Mouse (Mus musculus): ENCODE data around the gene Fgf12. TPM values are rescaled to one million over a fixed set of nuclear protein-coding genes. Genes with fewer than 3 reads are reported as not detected.

Gene Fgf12
- polyA plus RNA-seq, 1 experiment from 2014 or later: 0.07 TPM

- no peaks in the 10 kb centered on the region for H3K9me3 ChIP-seq (replicated peaks)
- no peak for ATAC-seq (ENCODE audit: insufficient read depth)
- no peak overlapping the region for H3K9ac ChIP-seq
- WGBS (ENCODE audit: insufficient replicate concordance): 23% methylated on average over 1 of the region's 1 CpGs
- no peaks in the 10 kb centered on the region for H3K4me1 ChIP-seq (replicated peaks)
- H3K27ac ChIP-seq (replicated peaks): no peak overlapping the region
- H3K4me3 ChIP-seq (replicated peaks): no peak overlapping the region
- no peaks in the 10 kb centered on the region for H3K36me3 ChIP-seq (replicated peaks)
- H3K27me3 ChIP-seq: no peaks in the 10 kb centered on the region
- no peak overlapping the region for H3K4me2 ChIP-seq
These were observed 449.0 kb downstream of the Fgf12 start for GRCm38 (mm10) chr16:28303889-28304288.

- ATAC-seq (ENCODE audit: insufficient read depth): no peak
- Histone ChIP-seq H3K4me1 (replicated peaks) (no peaks in the 10 kb centered on the region), H3K27me3 (no peaks in the 10 kb centered on the region), H3K4me3 (replicated peaks) (no peak overlapping the region), H3K9ac (no peak overlapping the region), H3K27ac (replicated peaks) (no peak overlapping the region), H3K36me3 (replicated peaks) (no peaks in the 10 kb centered on the region), H3K9me3 (replicated peaks) (no peaks in the 10 kb centered on the region), H3K4me2 (no peak overlapping the region)
- 42% methylated on average over 4 of the region's 4 CpGs for WGBS (ENCODE audit: insufficient replicate concordance)
These were observed 463.1 kb downstream of the Fgf12 start for GRCm38 (mm10) chr16:28289689-28290330.

DNA sequence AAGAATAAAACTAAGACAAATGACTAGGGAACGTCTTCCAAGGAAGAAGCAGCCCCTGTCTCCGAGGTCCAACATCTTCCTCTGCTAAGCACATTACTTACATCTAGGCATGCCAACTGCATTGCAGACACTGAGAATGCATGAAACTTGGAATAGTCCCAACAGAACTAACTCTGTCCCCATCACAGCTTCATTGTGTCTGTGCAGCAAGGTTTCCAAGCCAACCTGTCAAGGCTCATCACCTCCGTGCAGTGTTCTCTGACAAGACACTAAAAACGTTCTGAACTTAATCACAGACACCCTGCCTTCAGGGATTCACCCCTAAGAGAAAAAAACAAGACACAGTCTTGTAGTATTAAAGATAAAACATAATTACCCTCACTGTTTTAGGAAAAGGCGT lies 495.0 kb downstream of the Fgf12 start:
- Histone ChIP-seq H3K4me2 (no peak overlapping the region), H3K27ac (replicated peaks) (no peak overlapping the region), H3K9me3 (replicated peaks) (no peaks in the 10 kb centered on the region), H3K4me3 (replicated peaks) (no peak overlapping the region), H3K9ac (no peak overlapping the region), H3K27me3 (no peaks in the 10 kb centered on the region), H3K4me1 (replicated peaks) (no peaks in the 10 kb centered on the region), H3K36me3 (replicated peaks) (no peaks in the 10 kb centered on the region)
- 59% methylated on average over 5 of the region's 5 CpGs for WGBS (ENCODE audit: insufficient replicate concordance)
- ATAC-seq (ENCODE audit: insufficient read depth): no peak

- Histone ChIP-seq H3K9ac (no peak overlapping the region), H3K4me2 (no peak overlapping the region), H3K27ac (replicated peaks) (no peak overlapping the region), H3K4me3 (replicated peaks) (no peak overlapping the region), H3K27me3 (no peaks in the 10 kb centered on the region), H3K4me1 (replicated peaks) (no peaks in the 10 kb centered on the region), H3K9me3 (replicated peaks) (no peaks in the 10 kb centered on the region), H3K36me3 (replicated peaks) (no peaks in the 10 kb centered on the region)
- no peak for ATAC-seq (ENCODE audit: insufficient read depth)
- 61% methylated on average over 4 of the region's 4 CpGs for WGBS (ENCODE audit: insufficient replicate concordance)
These were observed 498.6 kb downstream of the Fgf12 start for GRCm38 (mm10) chr16:28254303-28254702.

DNA sequence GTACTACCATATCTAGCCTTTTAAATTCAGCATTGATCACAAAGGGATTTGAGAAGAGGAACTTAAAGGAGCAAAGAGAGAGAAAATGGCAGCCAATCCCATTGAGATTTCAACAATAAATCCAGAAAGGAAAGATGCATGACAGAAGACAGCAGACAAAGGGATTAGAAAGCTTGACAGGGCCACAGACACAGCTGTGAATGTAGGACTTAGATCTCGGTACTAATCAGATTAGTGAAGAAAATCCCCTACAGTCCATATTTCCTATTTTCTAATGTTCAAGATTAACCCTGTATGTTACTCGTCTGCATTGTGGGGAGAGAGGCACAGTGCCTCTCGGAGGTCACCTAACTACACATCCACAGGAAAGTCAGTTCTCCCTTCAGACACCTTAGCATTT lies 500.9 kb downstream of the Fgf12 start:
- Histone ChIP-seq H3K4me3 (replicated peaks) (no peak overlapping the region), H3K4me2 (no peak overlapping the region), H3K9ac (no peak overlapping the region), H3K4me1 (replicated peaks) (no peaks in the 10 kb centered on the region), H3K27ac (replicated peaks) (no peak overlapping the region), H3K36me3 (replicated peaks) (no peaks in the 10 kb centered on the region), H3K9me3 (replicated peaks) (no peaks in the 10 kb centered on the region), H3K27me3 (no peaks in the 10 kb centered on the region)
- ATAC-seq (ENCODE audit: insufficient read depth): no peak
- 48% methylated on average over 3 of the region's 3 CpGs for WGBS (ENCODE audit: insufficient replicate concordance)

GRCm38 (mm10) chr16:28242867-28243649 lies 509.8 kb downstream of the Fgf12 start:
- no peaks in the 10 kb centered on the region for H3K27me3 ChIP-seq
- no peak overlapping the region for H3K4me2 ChIP-seq
- no peak overlapping the region for H3K9ac ChIP-seq
- no peaks in the 10 kb centered on the region for H3K9me3 ChIP-seq (replicated peaks)
- no peak for ATAC-seq (ENCODE audit: insufficient read depth)
- WGBS (ENCODE audit: insufficient replicate concordance): 49% methylated on average over 3 of the region's 3 CpGs
- H3K4me1 ChIP-seq (replicated peaks): no peaks in the 10 kb centered on the region
- H3K4me3 ChIP-seq (replicated peaks): no peak overlapping the region
- no peak overlapping the region for H3K27ac ChIP-seq (replicated peaks)
- no peaks in the 10 kb centered on the region for H3K36me3 ChIP-seq (replicated peaks)

GRCm38 (mm10) chr16:28239382-28239781 lies 513.5 kb downstream of the Fgf12 start:
- Histone ChIP-seq H3K9ac (no peak overlapping the region), H3K27ac (replicated peaks) (no peak overlapping the region)

DNA sequence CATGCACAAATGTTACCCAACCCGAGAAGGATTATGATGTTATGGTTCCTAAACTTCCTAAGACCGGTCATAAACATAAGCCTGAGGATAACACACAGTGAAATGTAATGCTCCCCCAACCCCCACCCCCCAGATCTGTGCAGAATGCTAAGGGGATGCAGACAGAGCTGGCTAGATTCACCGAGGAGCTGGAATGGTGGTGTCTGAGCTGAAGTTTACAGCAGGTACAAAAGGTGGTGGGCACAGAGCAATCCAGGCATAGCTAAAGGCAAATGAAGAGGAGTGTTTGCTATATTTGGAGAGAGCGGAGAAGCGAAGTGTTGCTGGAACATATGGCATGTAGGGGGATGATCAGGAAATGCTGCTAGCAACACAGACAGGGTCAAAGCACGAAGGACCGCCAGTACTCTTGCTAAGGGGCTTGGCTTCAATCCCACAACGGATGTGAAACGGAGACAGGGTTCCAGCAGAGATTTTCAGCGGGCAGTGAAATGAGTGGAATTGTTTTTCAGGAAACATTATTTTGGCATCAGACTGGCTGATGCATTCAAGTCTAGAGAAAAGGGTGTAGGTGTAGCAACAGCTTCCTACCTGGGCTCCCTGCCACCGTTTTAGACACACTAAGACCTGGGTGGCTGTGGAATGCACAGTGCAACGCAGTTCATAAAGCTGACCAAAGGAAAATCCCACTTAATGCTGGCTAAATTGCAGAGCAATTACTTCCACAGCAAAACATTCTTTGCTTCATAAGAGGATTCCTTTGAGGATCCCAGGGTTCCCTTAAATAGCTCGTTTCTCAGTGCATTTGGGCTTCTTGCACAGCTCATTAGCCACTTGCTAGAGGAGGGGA lies 514.6 kb downstream of the Fgf12 start:
- no peak overlapping the region for H3K4me3 ChIP-seq (replicated peaks)
- WGBS (ENCODE audit: insufficient replicate concordance): 65% methylated on average over 13 of the region's 13 CpGs
- no peaks in the 10 kb centered on the region for H3K4me1 ChIP-seq (replicated peaks)
- no peak overlapping the region for H3K27ac ChIP-seq (replicated peaks)
- no peak overlapping the region for H3K9ac ChIP-seq
- no peaks in the 10 kb centered on the region for H3K9me3 ChIP-seq (replicated peaks)
- H3K27me3 ChIP-seq: no peaks in the 10 kb centered on the region
- no peak for ATAC-seq (ENCODE audit: insufficient read depth)
- H3K4me2 ChIP-seq: no peak overlapping the region
- H3K36me3 ChIP-seq (replicated peaks): no peaks in the 10 kb centered on the region

More at GRCm38 (mm10) chr16:28239382-28239781, 513.5 kb downstream of the Fgf12 start:
- Histone ChIP-seq H3K9me3 (replicated peaks) (no peaks in the 10 kb centered on the region), H3K4me2 (no peak overlapping the region), H3K4me3 (replicated peaks) (no peak overlapping the region), H3K36me3 (replicated peaks) (no peaks in the 10 kb centered on the region), H3K4me1 (replicated peaks) (no peaks in the 10 kb centered on the region), H3K27me3 (no peaks in the 10 kb centered on the region)
- 19% methylated on average over 4 of the region's 4 CpGs for WGBS (ENCODE audit: insufficient replicate concordance)
- ATAC-seq (ENCODE audit: insufficient read depth): no peak

GRCm38 (mm10) chr16:28215930-28216329 lies 536.9 kb downstream of the Fgf12 start:
- Histone ChIP-seq H3K27ac (replicated peaks) (no peak overlapping the region), H3K36me3 (replicated peaks) (no peaks in the 10 kb centered on the region), H3K27me3 (no peaks in the 10 kb centered on the region), H3K9me3 (replicated peaks) (no peaks in the 10 kb centered on the region), H3K4me2 (no peak overlapping the region), H3K9ac (no peak overlapping the region), H3K4me1 (replicated peaks) (no peaks in the 10 kb centered on the region), H3K4me3 (replicated peaks) (no peak overlapping the region)
- ATAC-seq (ENCODE audit: insufficient read depth): no peak
- WGBS (ENCODE audit: insufficient replicate concordance): 71% methylated on average over 5 of the region's 5 CpGs

- H3K4me1 ChIP-seq (replicated peaks): no peaks in the 10 kb centered on the region
- WGBS (ENCODE audit: insufficient replicate concordance): 62% methylated on average over 1 of the region's 1 CpGs
- H3K27me3 ChIP-seq: no peaks in the 10 kb centered on the region
- H3K36me3 ChIP-seq (replicated peaks): no peaks in the 10 kb centered on the region
- no peak overlapping the region for H3K4me2 ChIP-seq
- no peak for ATAC-seq (ENCODE audit: insufficient read depth)
- no peak overlapping the region for H3K9ac ChIP-seq
- no peak overlapping the region for H3K4me3 ChIP-seq (replicated peaks)
- no peak overlapping the region for H3K27ac ChIP-seq (replicated peaks)
- H3K9me3 ChIP-seq (replicated peaks): no peaks in the 10 kb centered on the region
These were observed 540.5 kb downstream of the Fgf12 start for GRCm38 (mm10) chr16:28212411-28212810.

DNA sequence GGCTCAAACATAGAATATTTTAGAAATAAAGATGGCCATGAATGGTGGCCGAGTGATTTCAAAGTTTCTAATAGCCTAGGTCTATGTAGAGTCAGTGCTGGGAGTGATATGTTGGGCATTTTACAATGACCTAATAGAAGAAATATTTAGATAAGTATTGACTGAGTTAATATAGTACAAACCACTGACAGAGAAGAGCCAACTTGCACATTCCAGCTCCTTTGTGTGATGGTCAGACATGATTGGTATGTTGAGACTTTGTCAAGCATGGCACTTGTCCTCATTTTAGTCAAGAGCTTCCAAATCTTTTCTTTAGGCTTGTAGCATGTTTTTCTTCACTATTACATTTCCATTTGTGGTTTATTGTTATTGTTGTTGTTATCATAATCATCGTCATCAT lies 596.4 kb downstream of the Fgf12 start:
- no peaks in the 10 kb centered on the region for H3K36me3 ChIP-seq (replicated peaks)
- H3K9ac ChIP-seq: no peak overlapping the region
- no peaks in the 10 kb centered on the region for H3K9me3 ChIP-seq (replicated peaks)
- WGBS (ENCODE audit: insufficient replicate concordance): 65% methylated on average over 2 of the region's 2 CpGs
- H3K27ac ChIP-seq (replicated peaks): no peak overlapping the region
- H3K4me3 ChIP-seq (replicated peaks): no peak overlapping the region
- ATAC-seq (ENCODE audit: insufficient read depth): no peak
- H3K4me2 ChIP-seq: no peak overlapping the region
- H3K27me3 ChIP-seq: no peaks in the 10 kb centered on the region
- H3K4me1 ChIP-seq (replicated peaks): no peaks in the 10 kb centered on the region

Measured in liver, embryonic 15.5 days (tissue).